Mouse (Mus musculus): ENCODE measurements at regions not wholly inside any gene's neighbourhood (a gene's known extent, or its start where the extent isn't known, plus 50 kb on each side); places are given as distances from the start of the nearest gene placed in this dataset.

- no peaks in the 10 kb centered on the region for H3K27me3 ChIP-seq (replicated peaks)
- no peaks in the 10 kb centered on the region for H3K4me1 ChIP-seq
- H3K4me3 ChIP-seq (replicated peaks) = no peak overlapping the region
- H3K4me2 ChIP-seq = no peak overlapping the region
- ATAC-seq (ENCODE audit: low FRiP score) = no peak
- 92% methylated on average over 9 of the region's 9 CpGs for WGBS
- H3K9me3 ChIP-seq (replicated peaks) = no peaks in the 10 kb centered on the region
- H3K36me3 ChIP-seq = no peaks in the 10 kb centered on the region
- H3K9ac ChIP-seq (replicated peaks) = no peak overlapping the region
- no peak overlapping the region for H3K27ac ChIP-seq (replicated peaks)
These were observed 146.4 kb downstream of the Fndc1 start for GRCm38 (mm10) chr17:7680658-7681057.

- Histone ChIP-seq H3K27me3 (replicated peaks) (no peaks in the 10 kb centered on the region), H3K4me1 (no peaks in the 10 kb centered on the region), H3K9ac (replicated peaks) (no peak overlapping the region), H3K27ac (replicated peaks) (no peak overlapping the region), H3K4me2 (no peak overlapping the region), H3K4me3 (replicated peaks) (no peak overlapping the region), H3K9me3 (replicated peaks) (no peaks in the 10 kb centered on the region), H3K36me3 (no peaks in the 10 kb centered on the region)
- no peak for ATAC-seq (ENCODE audit: low FRiP score)
These were observed 147.3 kb downstream of the Fndc1 start for GRCm38 (mm10) chr17:7679786-7680185.

GRCm38 (mm10) chr17:7678898-7679297, 148.2 kb downstream of the Fndc1 start:
- no peak for ATAC-seq (ENCODE audit: low FRiP score)
- Histone ChIP-seq H3K27me3 (replicated peaks) (no peaks in the 10 kb centered on the region), H3K9me3 (replicated peaks) (no peaks in the 10 kb centered on the region), H3K4me2 (no peak overlapping the region), H3K4me3 (replicated peaks) (no peak overlapping the region), H3K27ac (replicated peaks) (no peak overlapping the region), H3K4me1 (no peaks in the 10 kb centered on the region), H3K9ac (replicated peaks) (no peak overlapping the region), H3K36me3 (no peaks in the 10 kb centered on the region)
- WGBS = 86% methylated on average over 9 of the region's 9 CpGs

GRCm38 (mm10) chr17:7677796-7678195, 149.3 kb downstream of the Fndc1 start:
- no peak for ATAC-seq (ENCODE audit: low FRiP score)

GRCm38 (mm10) chr17:7677301-7677700, 149.8 kb downstream of the Fndc1 start:
- whole genome bisulfite sequencing = 60% methylated on average over 8 of the region's 8 CpGs
- Histone ChIP-seq H3K4me3 (replicated peaks) (no peak overlapping the region), H3K4me2 (no peak overlapping the region), H3K27ac (replicated peaks) (no peak overlapping the region), H3K9ac (replicated peaks) (no peak overlapping the region), H3K9me3 (replicated peaks) (no peaks in the 10 kb centered on the region), H3K36me3 (no peaks in the 10 kb centered on the region), H3K4me1 (no peaks in the 10 kb centered on the region), H3K27me3 (replicated peaks) (no peaks in the 10 kb centered on the region)
- no peak for ATAC-seq (ENCODE audit: low FRiP score)

More at GRCm38 (mm10) chr17:7677796-7678195, 149.3 kb downstream of the Fndc1 start:
- Histone ChIP-seq H3K27me3 (replicated peaks) (no peaks in the 10 kb centered on the region), H3K27ac (replicated peaks) (no peak overlapping the region), H3K4me3 (replicated peaks) (no peak overlapping the region), H3K36me3 (no peaks in the 10 kb centered on the region), H3K9me3 (replicated peaks) (no peaks in the 10 kb centered on the region), H3K9ac (replicated peaks) (no peak overlapping the region), H3K4me1 (no peaks in the 10 kb centered on the region), H3K4me2 (no peak overlapping the region)
- 90% methylated on average over 7 of the region's 7 CpGs for WGBS

- no peaks in the 10 kb centered on the region for H3K36me3 ChIP-seq
- no peak overlapping the region for H3K27ac ChIP-seq (replicated peaks)
- 88% methylated on average over 2 of the region's 2 CpGs for WGBS
- no peak for ATAC-seq (ENCODE audit: low FRiP score)
- H3K9ac ChIP-seq (replicated peaks) = no peak overlapping the region
- no peak overlapping the region for H3K4me3 ChIP-seq (replicated peaks)
- H3K27me3 ChIP-seq (replicated peaks) = no peaks in the 10 kb centered on the region
- H3K4me2 ChIP-seq = no peak overlapping the region
- H3K4me1 ChIP-seq = no peaks in the 10 kb centered on the region
- no peaks in the 10 kb centered on the region for H3K9me3 ChIP-seq (replicated peaks)
These were observed 150.3 kb downstream of the Fndc1 start for GRCm38 (mm10) chr17:7676776-7677175.

GRCm38 (mm10) chr17:7674511-7674910, 152.6 kb downstream of the Fndc1 start:
- Histone ChIP-seq H3K4me3 (replicated peaks) (no peak overlapping the region), H3K27ac (replicated peaks) (no peak overlapping the region)

GRCm38 (mm10) chr17:7667826-7668225, 159.3 kb downstream of the Fndc1 start:
- no peak for ATAC-seq (ENCODE audit: low FRiP score)

More at GRCm38 (mm10) chr17:7674511-7674910, 152.6 kb downstream of the Fndc1 start:
- no peaks in the 10 kb centered on the region for H3K36me3 ChIP-seq
- no peaks in the 10 kb centered on the region for H3K4me1 ChIP-seq
- H3K9me3 ChIP-seq (replicated peaks) = no peaks in the 10 kb centered on the region
- H3K9ac ChIP-seq (replicated peaks) = no peak overlapping the region
- no peaks in the 10 kb centered on the region for H3K27me3 ChIP-seq (replicated peaks)
- 100% methylated on average over 2 of the region's 2 CpGs for WGBS
- no peak for ATAC-seq (ENCODE audit: low FRiP score)
- H3K4me2 ChIP-seq = no peak overlapping the region

GRCm38 (mm10) chr17:7666781-7667398, 160.2 kb downstream of the Fndc1 start:
- ATAC-seq (ENCODE audit: low FRiP score) = no peak
- Histone ChIP-seq H3K27ac (replicated peaks) (no peak overlapping the region), H3K36me3 (no peaks in the 10 kb centered on the region), H3K4me2 (no peak overlapping the region), H3K27me3 (replicated peaks) (no peaks in the 10 kb centered on the region), H3K9ac (replicated peaks) (no peak overlapping the region), H3K4me1 (no peaks in the 10 kb centered on the region), H3K9me3 (replicated peaks) (no peaks in the 10 kb centered on the region), H3K4me3 (replicated peaks) (no peak overlapping the region)
- 76% methylated on average over 6 of the region's 6 CpGs for WGBS

More at GRCm38 (mm10) chr17:7667826-7668225, 159.3 kb downstream of the Fndc1 start:
- H3K9me3 ChIP-seq (replicated peaks) = no peaks in the 10 kb centered on the region
- no peak overlapping the region for H3K4me2 ChIP-seq
- no peak overlapping the region for H3K9ac ChIP-seq (replicated peaks)
- no peaks in the 10 kb centered on the region for H3K27me3 ChIP-seq (replicated peaks)
- H3K36me3 ChIP-seq = no peaks in the 10 kb centered on the region
- 82% methylated on average over 3 of the region's 3 CpGs for WGBS
- H3K4me1 ChIP-seq = no peaks in the 10 kb centered on the region
- no peak overlapping the region for H3K4me3 ChIP-seq (replicated peaks)
- H3K27ac ChIP-seq (replicated peaks) = no peak overlapping the region

- Histone ChIP-seq H3K27ac (replicated peaks) (no peak overlapping the region), H3K4me3 (replicated peaks) (no peak overlapping the region), H3K27me3 (replicated peaks) (no peaks in the 10 kb centered on the region), H3K9me3 (replicated peaks) (no peaks in the 10 kb centered on the region), H3K36me3 (no peaks in the 10 kb centered on the region), H3K4me1 (no peaks in the 10 kb centered on the region), H3K4me2 (no peak overlapping the region), H3K9ac (replicated peaks) (no peak overlapping the region)
- 83% methylated on average over 5 of the region's 5 CpGs for WGBS
- ATAC-seq (ENCODE audit: low FRiP score) = no peak
These were observed 160.9 kb downstream of the Fndc1 start for GRCm38 (mm10) chr17:7666207-7666606.

- no peak overlapping the region for H3K9ac ChIP-seq (replicated peaks)
These were observed 161.4 kb downstream of the Fndc1 start for GRCm38 (mm10) chr17:7665686-7666085.

GRCm38 (mm10) chr17:7663896-7664880, 162.9 kb downstream of the Fndc1 start:
- Histone ChIP-seq H3K9ac (replicated peaks) (no peak overlapping the region), H3K27ac (replicated peaks) (no peak overlapping the region), H3K36me3 (no peaks in the 10 kb centered on the region), H3K9me3 (replicated peaks) (no peaks in the 10 kb centered on the region), H3K27me3 (replicated peaks) (no peaks in the 10 kb centered on the region), H3K4me3 (replicated peaks) (no peak overlapping the region), H3K4me2 (no peak overlapping the region), H3K4me1 (no peaks in the 10 kb centered on the region)
- 92% methylated on average over 7 of the region's 7 CpGs for WGBS
- no peak for ATAC-seq (ENCODE audit: low FRiP score)

More at GRCm38 (mm10) chr17:7665686-7666085, 161.4 kb downstream of the Fndc1 start:
- H3K27me3 ChIP-seq (replicated peaks) = no peaks in the 10 kb centered on the region
- no peaks in the 10 kb centered on the region for H3K36me3 ChIP-seq
- no peak overlapping the region for H3K4me3 ChIP-seq (replicated peaks)
- WGBS = 35% methylated on average over 3 of the region's 3 CpGs
- H3K4me1 ChIP-seq = no peaks in the 10 kb centered on the region
- no peak overlapping the region for H3K27ac ChIP-seq (replicated peaks)
- no peak for ATAC-seq (ENCODE audit: low FRiP score)
- H3K4me2 ChIP-seq = no peak overlapping the region
- H3K9me3 ChIP-seq (replicated peaks) = no peaks in the 10 kb centered on the region
